Mouse (Mus musculus): ENCODE results near the gene Sdhb. TPM values are rescaled to one million over a fixed set of nuclear protein-coding genes. Genes with fewer than 3 reads are reported as not detected.

Gene Sdhb
- polyA plus RNA-seq, 1 experiment = 2,044 TPM

- peak within 1 kb of the TSS; percentile 52 for H3K4me3 ChIP-seq (ENCODE audit: insufficient read depth, low read depth, low read length)
- peaks cover 3% of the 10 kb centered on the region; the same call in 1 of the 2 replicates for H3K4me1 ChIP-seq (ENCODE audit: control insufficient read depth, insufficient read depth, insufficient read length, low read length)
- H3K27ac ChIP-seq (replicated peaks; ENCODE audit: low read depth, low read length) = no peak within 1 kb of the TSS
Observed at GRCm38 (mm10) chr4:141010118-141010517, 49.1 kb downstream of the Sdhb start, which contains the start of gene Mfap2. Gene Mfap2, plus strand, starts transcription at chr4:141010418.

DNA sequence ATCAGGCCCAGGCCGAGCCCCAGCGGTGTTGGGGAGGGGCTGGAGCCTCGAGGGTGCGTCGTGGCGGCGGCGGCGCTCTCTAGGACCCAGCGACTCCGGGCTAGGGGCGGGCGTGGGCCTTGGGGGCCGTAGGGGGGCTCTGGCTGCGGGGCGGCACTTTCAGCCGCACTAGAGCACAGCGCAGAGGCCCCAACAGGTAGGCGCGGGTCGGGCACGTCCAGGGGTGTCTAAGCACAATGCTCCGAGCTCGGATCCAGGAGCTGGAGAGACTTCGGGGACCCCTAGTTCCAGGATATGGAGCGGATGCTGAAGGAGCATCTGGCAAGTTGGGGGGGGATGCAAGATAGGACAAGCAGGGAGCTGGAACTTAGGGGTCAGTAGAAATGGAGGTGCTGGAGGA is 49.5 kb downstream of the Sdhb start:
- H3K4me3 ChIP-seq (ENCODE audit: insufficient read depth, low read depth, low read length) = peak overlapping the region; percentile 52
- H3K27ac ChIP-seq (replicated peaks; ENCODE audit: low read depth, low read length) = no peak overlapping the region
- H3K4me1 ChIP-seq (ENCODE audit: control insufficient read depth, insufficient read depth, insufficient read length, low read length) = peaks cover 3% of the 10 kb centered on the region; the same call in 1 of the 2 replicates

- Histone ChIP-seq H3K4me3 (ENCODE audit: insufficient read depth, low read depth, low read length) (peak overlapping the region; percentile 52), H3K27ac (replicated peaks; ENCODE audit: low read depth, low read length) (no peak overlapping the region), H3K4me1 (ENCODE audit: control insufficient read depth, insufficient read depth, insufficient read length, low read length) (peaks cover 3% of the 10 kb centered on the region; the same call in 1 of the 2 replicates)
Observed at GRCm38 (mm10) chr4:141010941-141011429, 50.0 kb downstream of the Sdhb start.

DNA sequence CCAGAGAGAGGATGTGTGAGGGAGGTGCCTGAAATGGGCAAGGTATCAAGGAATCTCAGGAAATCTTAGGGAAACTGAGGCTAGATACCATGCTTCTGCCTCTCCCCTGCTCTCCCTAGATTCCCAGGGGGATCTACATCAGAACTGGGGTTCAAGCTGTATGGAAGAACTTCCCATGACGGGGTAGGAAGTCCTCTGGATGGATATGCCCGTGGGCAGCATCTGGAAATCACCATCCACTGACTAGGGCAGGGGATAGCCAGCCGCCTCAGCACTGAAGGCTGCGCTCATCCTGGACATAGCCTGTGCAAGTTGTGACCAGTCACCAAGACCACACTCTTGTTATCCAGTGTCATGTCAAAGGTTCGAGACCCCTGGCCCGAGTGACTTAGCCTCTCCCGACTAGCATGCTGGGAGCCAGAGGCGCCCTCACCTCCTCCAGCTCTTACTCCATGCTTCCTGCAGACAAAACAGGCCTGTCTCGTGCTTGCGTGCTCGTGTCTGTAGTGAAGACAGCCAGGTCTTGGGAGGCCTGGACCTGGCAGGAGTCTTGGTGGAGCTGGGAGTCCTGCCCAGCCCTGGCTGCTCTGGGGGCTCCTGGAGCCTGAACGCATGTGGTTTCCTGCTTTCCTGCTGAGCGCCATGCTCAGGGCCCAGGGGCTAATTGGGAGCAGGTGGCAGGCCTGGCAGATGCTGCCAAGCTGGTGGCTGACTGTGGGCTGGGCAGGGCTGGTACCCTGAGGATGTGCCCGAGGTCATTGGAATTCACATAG is 50.7 kb downstream of the Sdhb start:
- no peak overlapping the region for H3K27ac ChIP-seq (replicated peaks; ENCODE audit: low read depth, low read length)
- 0 out of 2 replicates have a peak overlapping the region, but pooled peaks have one; percentile 52 for H3K4me3 ChIP-seq (ENCODE audit: insufficient read depth, low read depth, low read length)
- peaks cover 3% of the 10 kb centered on the region; the same call in 1 of the 2 replicates for H3K4me1 ChIP-seq (ENCODE audit: control insufficient read depth, insufficient read depth, insufficient read length, low read length)

GRCm38 (mm10) chr4:141012558-141012957 is 51.6 kb downstream of the Sdhb start:
- H3K4me1 ChIP-seq (ENCODE audit: control insufficient read depth, insufficient read depth, insufficient read length, low read length) = peaks cover 3% of the 10 kb centered on the region; the same call in 1 of the 2 replicates
- H3K27ac ChIP-seq (replicated peaks; ENCODE audit: low read depth, low read length) = no peak overlapping the region
- H3K4me3 ChIP-seq (ENCODE audit: insufficient read depth, low read depth, low read length) = no peak overlapping the region

GRCm38 (mm10) chr4:141014114-141014513 is 53.1 kb downstream of the Sdhb start:
- H3K27ac ChIP-seq (replicated peaks; ENCODE audit: low read depth, low read length) = no peak overlapping the region
- no peaks in the 10 kb centered on the region for H3K4me1 ChIP-seq (ENCODE audit: control insufficient read depth, insufficient read depth, insufficient read length, low read length)
- H3K4me3 ChIP-seq (ENCODE audit: insufficient read depth, low read depth, low read length) = no peak overlapping the region

- H3K4me3 ChIP-seq (ENCODE audit: insufficient read depth, low read depth, low read length) = no peak overlapping the region
- H3K4me1 ChIP-seq (ENCODE audit: control insufficient read depth, insufficient read depth, insufficient read length, low read length) = no peaks in the 10 kb centered on the region
- no peak overlapping the region for H3K27ac ChIP-seq (replicated peaks; ENCODE audit: low read depth, low read length)
Observed at GRCm38 (mm10) chr4:141014856-141015255, 53.9 kb downstream of the Sdhb start.

- no peaks in the 10 kb centered on the region for H3K4me1 ChIP-seq (ENCODE audit: control insufficient read depth, insufficient read depth, insufficient read length, low read length)
- H3K4me3 ChIP-seq (ENCODE audit: insufficient read depth, low read depth, low read length) = no peak overlapping the region
- no peak overlapping the region for H3K27ac ChIP-seq (replicated peaks; ENCODE audit: low read depth, low read length)
Observed at GRCm38 (mm10) chr4:141015356-141015755, 54.4 kb downstream of the Sdhb start.

DNA sequence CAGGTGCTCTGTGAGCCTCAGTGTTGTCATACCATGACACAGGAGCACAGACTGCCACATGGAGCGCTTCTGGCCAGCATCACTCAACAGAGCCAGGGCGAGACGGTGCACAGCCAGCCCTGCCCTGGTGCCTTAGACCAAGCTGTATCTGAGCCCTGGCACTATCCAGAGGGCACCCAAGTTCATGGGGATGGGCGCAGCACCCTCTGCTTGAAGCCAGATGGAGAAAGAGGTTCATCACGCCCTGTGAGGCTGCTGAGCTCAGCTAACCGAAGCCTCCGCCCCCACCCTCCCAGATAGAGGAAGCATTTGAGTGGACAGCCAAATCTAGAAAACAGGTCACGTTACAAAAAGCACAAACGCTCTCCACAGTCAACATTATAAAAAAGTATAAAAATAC is 55.3 kb downstream of the Sdhb start:
- H3K4me1 ChIP-seq (ENCODE audit: control insufficient read depth, insufficient read depth, insufficient read length, low read length) = no peaks in the 10 kb centered on the region
- no peak overlapping the region for H3K27ac ChIP-seq (replicated peaks; ENCODE audit: low read depth, low read length)
- H3K4me3 ChIP-seq (ENCODE audit: insufficient read depth, low read depth, low read length) = no peak overlapping the region

GRCm38 (mm10) chr4:141017657-141018436 is 56.8 kb downstream of the Sdhb start:
- H3K4me3 ChIP-seq (ENCODE audit: insufficient read depth, low read depth, low read length) = no peak overlapping the region
- H3K27ac ChIP-seq (replicated peaks; ENCODE audit: low read depth, low read length) = no peak overlapping the region
- H3K4me1 ChIP-seq (ENCODE audit: control insufficient read depth, insufficient read depth, insufficient read length, low read length) = no peaks in the 10 kb centered on the region

GRCm38 (mm10) chr4:141020220-141020619 is 59.2 kb downstream of the Sdhb start:
- Histone ChIP-seq H3K4me3 (ENCODE audit: insufficient read depth, low read depth, low read length) (no peak overlapping the region), H3K4me1 (ENCODE audit: control insufficient read depth, insufficient read depth, insufficient read length, low read length) (no peaks in the 10 kb centered on the region), H3K27ac (replicated peaks; ENCODE audit: low read depth, low read length) (no peak overlapping the region)

GRCm38 (mm10) chr4:141020811-141021613 is 60.0 kb downstream of the Sdhb start:
- Histone ChIP-seq H3K4me3 (ENCODE audit: insufficient read depth, low read depth, low read length) (no peak overlapping the region), H3K4me1 (ENCODE audit: control insufficient read depth, insufficient read depth, insufficient read length, low read length) (no peaks in the 10 kb centered on the region), H3K27ac (replicated peaks; ENCODE audit: low read depth, low read length) (no peak overlapping the region)

GRCm38 (mm10) chr4:141021614-141021929 is 60.6 kb downstream of the Sdhb start:
- Histone ChIP-seq H3K27ac (replicated peaks; ENCODE audit: low read depth, low read length) (no peak overlapping the region), H3K4me3 (ENCODE audit: insufficient read depth, low read depth, low read length) (no peak overlapping the region), H3K4me1 (ENCODE audit: control insufficient read depth, insufficient read depth, insufficient read length, low read length) (no peaks in the 10 kb centered on the region)

DNA sequence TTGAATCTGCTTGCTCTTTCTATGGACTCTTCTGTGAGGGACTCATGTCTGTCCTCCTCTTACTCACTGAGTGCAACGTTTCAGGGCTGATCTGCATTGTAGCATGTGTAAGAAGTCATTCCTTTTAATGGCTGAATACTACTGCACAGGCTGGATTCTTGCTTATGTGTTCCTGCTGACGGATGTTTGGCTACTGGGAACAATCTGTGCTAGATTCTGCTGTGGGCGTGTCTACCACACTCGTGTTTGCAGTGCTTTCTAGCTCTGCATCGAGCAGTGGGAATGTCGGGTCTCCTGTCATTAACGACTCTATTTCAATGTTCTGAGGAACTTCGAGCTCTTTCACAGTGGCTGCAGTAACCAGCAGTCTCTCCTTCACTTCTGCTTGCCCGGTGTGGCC is 63.0 kb downstream of the Sdhb start:
- Histone ChIP-seq H3K27ac (replicated peaks; ENCODE audit: low read depth, low read length) (no peak overlapping the region), H3K4me3 (ENCODE audit: insufficient read depth, low read depth, low read length) (no peak overlapping the region), H3K4me1 (ENCODE audit: control insufficient read depth, insufficient read depth, insufficient read length, low read length) (no peaks in the 10 kb centered on the region)

DNA sequence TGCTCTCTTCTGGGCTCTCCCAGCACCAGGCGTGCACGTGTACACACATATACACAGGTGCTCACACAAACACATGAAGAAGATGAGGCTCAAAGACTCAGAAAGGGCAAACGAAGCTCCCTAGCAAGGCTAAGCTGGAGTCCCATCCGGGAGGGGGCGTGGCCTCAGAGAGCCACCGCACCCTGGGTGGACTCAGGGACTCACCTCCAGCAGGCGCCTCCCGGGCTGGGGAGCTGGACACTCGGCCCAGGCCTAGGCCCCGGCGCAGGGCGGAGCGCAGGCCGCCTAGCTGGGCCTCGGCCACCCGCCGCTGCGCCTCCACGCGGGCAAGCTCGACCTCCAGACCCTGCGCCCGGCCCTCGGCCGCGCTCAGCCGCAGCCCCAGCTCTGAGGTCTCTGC is 64.0 kb downstream of the Sdhb start:
- Histone ChIP-seq H3K4me3 (ENCODE audit: insufficient read depth, low read depth, low read length) (no peak overlapping the region), H3K27ac (replicated peaks; ENCODE audit: low read depth, low read length) (no peak overlapping the region), H3K4me1 (ENCODE audit: control insufficient read depth, insufficient read depth, insufficient read length, low read length) (no peaks in the 10 kb centered on the region)

Measured in brown adipose tissue, adult 24 weeks (tissue).